Mouse (Mus musculus) erythroblast, embryonic 14.5 days (primary cell): ENCODE data around the gene Hsf4. TPM values are rescaled to one million over a fixed set of nuclear protein-coding genes. Genes with fewer than 3 reads are reported as not detected.

Source experiments
- H3K27me3 ChIP-seq: 2 replicates; pipeline ENCODE4 v1.6.1; 2012; ENCODE audit warnings: inconsistent platforms; ENCODE audit not compliant: control insufficient read depth
- H3K36me3 ChIP-seq: 2 replicates; pipeline ENCODE4 v1.6.1; 2012; ENCODE audit warnings: mild to moderate bottlenecking, inconsistent platforms; ENCODE audit not compliant: control insufficient read depth
- H3K4me1 ChIP-seq: 2 replicates; pipeline ENCODE4 v1.6.1; 2012; ENCODE audit warnings: inconsistent platforms; ENCODE audit not compliant: control insufficient read depth
- H3K4me3 ChIP-seq: replicated peaks from 2 replicates; pipeline ENCODE3; 2012; ENCODE audit warnings: moderate library complexity, mild to moderate bottlenecking, inconsistent platforms
- H3K9me3 ChIP-seq: 2 replicates; pipeline ENCODE4 v1.6.1; 2012; ENCODE audit warnings: low read length, inconsistent platforms, mixed read lengths; ENCODE audit not compliant: control insufficient read depth
- GATA1 ChIP-seq: IDR thresholded peaks from 2 replicates; pipeline ENCODE4 v1.6.1; 2012; ENCODE audit warnings: low read length, inconsistent platforms, mixed read lengths
- TAL1 ChIP-seq: IDR thresholded peaks from 3 replicates; pipeline ENCODE4 v1.6.1; 2012; ENCODE audit warnings: low read length, inconsistent platforms, mixed read lengths
- polyA plus RNA-seq: library from polyadenylated mRNA; stranded (reverse); fragments of >175 nt; gene quantifications from 2 replicates; pipeline ENCODE4 v1.2.3, GENCODE M21; 2012

The Hsf4 gene
- polyA plus RNA-seq, 1 experiment, result not detected

- Histone ChIP-seq H3K4me3 (peak overlapping the region; percentile 77), H3K4me1 (peaks cover 60% of the 10 kb centered on the region), H3K27me3 (peaks cover 91% of the 10 kb centered on the region), H3K9me3 (peaks cover 33% of the 10 kb centered on the region), H3K36me3 (peaks cover 2% of the 10 kb centered on the region; the same call in 1 of the 2 replicates)
- TF ChIP-seq GATA1 (no peak), TAL1 (no peak)
Measured at GRCm38 (mm10) chr8:105265128-105265527, 4.5 kb upstream of the Hsf4 start.

GRCm38 (mm10) chr8:105266775-105267174 is 2.8 kb upstream of the Hsf4 start:
- peaks cover 53% of the 10 kb centered on the region for H3K4me1 ChIP-seq
- H3K9me3 ChIP-seq, result peaks cover 34% of the 10 kb centered on the region
- H3K27me3 ChIP-seq, result peaks cover 91% of the 10 kb centered on the region
- TF ChIP-seq GATA1 (no peak), TAL1 (no peak)
- no peak overlapping the region for H3K4me3 ChIP-seq
- no peaks in the 10 kb centered on the region for H3K36me3 ChIP-seq

GRCm38 (mm10) chr8:105268342-105269074 is 1.1 kb upstream of the Hsf4 start:
- no peaks in the 10 kb centered on the region for H3K36me3 ChIP-seq
- peaks cover 43% of the 10 kb centered on the region for H3K4me1 ChIP-seq
- H3K9me3 ChIP-seq, result peaks cover 34% of the 10 kb centered on the region
- H3K27me3 ChIP-seq, result peaks cover 97% of the 10 kb centered on the region
- H3K4me3 ChIP-seq, result peak overlapping the region; percentile 23
- TF ChIP-seq GATA1 (no peak), TAL1 (no peak)

GRCm38 (mm10) chr8:105269075-105269458 is 534 bp upstream of the Hsf4 start:
- H3K27me3 ChIP-seq, result peaks cover 97% of the 10 kb centered on the region
- peaks cover 34% of the 10 kb centered on the region for H3K9me3 ChIP-seq
- TF ChIP-seq TAL1 (no peak), GATA1 (no peak)
- peaks cover 38% of the 10 kb centered on the region for H3K4me1 ChIP-seq
- no peak overlapping the region for H3K4me3 ChIP-seq
- H3K36me3 ChIP-seq, result no peaks in the 10 kb centered on the region

- peaks cover 99% of the 10 kb centered on the region for H3K27me3 ChIP-seq
- H3K4me1 ChIP-seq, result peaks cover 26% of the 10 kb centered on the region
- no peaks in the 10 kb centered on the region for H3K36me3 ChIP-seq
- no peak overlapping the region for H3K4me3 ChIP-seq
- TF ChIP-seq TAL1 (no peak), GATA1 (no peak)
- peaks cover 34% of the 10 kb centered on the region for H3K9me3 ChIP-seq
Measured at GRCm38 (mm10) chr8:105270101-105270915, 707 bp downstream of the Hsf4 start.

GRCm38 (mm10) chr8:105270916-105271186 is 1.2 kb downstream of the Hsf4 start:
- peaks cover 99% of the 10 kb centered on the region for H3K27me3 ChIP-seq
- H3K4me3 ChIP-seq, result no peak overlapping the region
- H3K9me3 ChIP-seq, result peaks cover 34% of the 10 kb centered on the region
- TF ChIP-seq TAL1, result no peak
- no peak for TF ChIP-seq GATA1
- no peaks in the 10 kb centered on the region for H3K36me3 ChIP-seq
- peaks cover 26% of the 10 kb centered on the region for H3K4me1 ChIP-seq

- Histone ChIP-seq H3K27me3 (peaks cover 100% of the 10 kb centered on the region), H3K36me3 (no peaks in the 10 kb centered on the region), H3K9me3 (peaks cover 4% of the 10 kb centered on the region; the same call in 1 of the 2 replicates), H3K4me3 (no peak overlapping the region), H3K4me1 (peaks cover 26% of the 10 kb centered on the region)
- TF ChIP-seq GATA1 (no peak), TAL1 (no peak)
Measured at GRCm38 (mm10) chr8:105275387-105275786, 5.8 kb downstream of the Hsf4 start.

- peaks cover 24% of the 10 kb centered on the region for H3K4me1 ChIP-seq
- H3K36me3 ChIP-seq, result no peaks in the 10 kb centered on the region
- TF ChIP-seq GATA1 (no peak), TAL1 (no peak)
- H3K27me3 ChIP-seq, result peaks cover 99% of the 10 kb centered on the region
- peak within 1 kb of the TSS; percentile 28 for H3K4me3 ChIP-seq
- peaks cover under 1% of the 10 kb centered on the region; the same call in 1 of the 2 replicates for H3K9me3 ChIP-seq
Measured at GRCm38 (mm10) chr8:105275840-105276239, 6.2 kb downstream of the Hsf4 start, which contains the start of gene Nol3. Gene Nol3, plus strand, starts transcription at chr8:105276140.
